Mouse (Mus musculus) bone marrow macrophage, adult 2 months (primary cell): ENCODE measurements around the gene Astl.

Experiments
- CTCF ChIP-seq: IDR thresholded peaks from 2 replicates; pipeline ENCODE4 v1.5.1; 2012; ENCODE audit warnings: low read depth, mild to moderate bottlenecking, low read length, moderate library complexity
- POLR2A ChIP-seq: IDR thresholded peaks from 2 replicates; pipeline ENCODE4 v1.6.1; 2012; ENCODE audit warnings: mild to moderate bottlenecking, low read depth, low read length, borderline replicate concordance

GRCm38 (mm10) chr2:127367126-127367820 lies 28.8 kb downstream of the Astl start:
- no peak for TF ChIP-seq CTCF
- no peak for TF ChIP-seq POLR2A
